Mouse (Mus musculus) adrenal gland, postnatal 14 days (tissue): ENCODE results near the gene Olfr1434. TPM values are rescaled to one million over a fixed set of nuclear protein-coding genes. Genes with fewer than 3 reads are reported as not detected.
"Not testable (repeated sequence)": the region's sequence is repeated elsewhere in the genome, so short reads cannot be mapped to it uniquely, and the experiment has no call there.

Experiments
- DNase-seq: peaks from one replicate; pipeline ENCODE4 v3.0.0; 2021; ENCODE audit warnings: mixed read lengths
- long read RNA-seq, 2 experiments: library from polyadenylated mRNA; stranded (forward); transcript quantifications; one replicate each; pipeline ENCODE4 v2.0.0; 2021
- total RNA-seq: library from RNA; stranded (reverse); gene quantifications from 2 replicates; pipeline ENCODE4 v1.2.3, GENCODE M21; 2021

The Olfr1434 gene
- not detected in 2 replicates for total RNA-seq
- long read RNA-seq, experiment 1, result 0 reads
- long read RNA-seq, experiment 2, result 0 reads

DNA sequence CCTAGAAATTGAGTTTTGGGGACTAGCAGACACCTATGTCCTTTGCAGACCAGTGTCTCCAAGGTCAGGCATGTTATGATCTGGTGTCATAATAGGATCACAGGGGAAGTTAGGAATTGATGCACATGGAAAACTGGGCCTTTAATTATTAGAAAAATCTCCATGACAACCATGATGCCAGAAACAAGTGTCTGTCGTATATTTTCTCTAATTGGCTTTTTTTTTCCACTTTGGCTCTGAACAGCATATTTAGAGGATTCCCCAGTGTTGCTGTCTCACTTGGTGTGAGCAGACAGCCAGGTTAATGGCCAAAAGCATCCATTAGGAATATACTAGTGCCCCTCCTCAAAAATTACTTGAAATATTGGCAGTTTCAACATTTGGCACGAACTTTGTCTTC, at the start of gene Olfr1434:
Gene Olfr1434 (plus strand): TSS at position 301 of the 400 bp plus-strand sequence.
- DNase-seq, result no peak

DNA sequence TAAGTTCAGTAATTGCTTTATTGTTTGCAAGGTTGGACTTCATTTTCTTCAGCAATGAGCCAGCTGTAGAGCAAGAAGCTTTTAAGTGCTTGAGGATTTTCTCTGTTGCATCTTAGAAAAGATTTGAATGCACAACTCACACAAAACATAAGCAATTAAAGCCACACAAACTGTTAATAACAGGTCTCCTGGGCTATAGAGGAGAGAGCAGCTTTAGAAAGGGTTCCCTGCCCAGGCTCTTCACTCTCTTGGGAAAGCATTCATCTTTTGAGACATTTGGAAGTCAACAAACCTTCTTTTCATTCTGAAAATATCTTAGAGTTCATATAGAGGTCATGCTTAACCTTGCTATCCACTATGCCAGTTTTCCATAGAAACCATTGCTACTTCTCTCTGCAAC, 47.2 kb upstream of the Olfr1434 start, which contains the start of gene Olfr1432:
Gene Olfr1432 (minus strand): TSS at position 101 of the 400 bp plus-strand sequence.
- not testable (repeated sequence) for DNase-seq

DNA sequence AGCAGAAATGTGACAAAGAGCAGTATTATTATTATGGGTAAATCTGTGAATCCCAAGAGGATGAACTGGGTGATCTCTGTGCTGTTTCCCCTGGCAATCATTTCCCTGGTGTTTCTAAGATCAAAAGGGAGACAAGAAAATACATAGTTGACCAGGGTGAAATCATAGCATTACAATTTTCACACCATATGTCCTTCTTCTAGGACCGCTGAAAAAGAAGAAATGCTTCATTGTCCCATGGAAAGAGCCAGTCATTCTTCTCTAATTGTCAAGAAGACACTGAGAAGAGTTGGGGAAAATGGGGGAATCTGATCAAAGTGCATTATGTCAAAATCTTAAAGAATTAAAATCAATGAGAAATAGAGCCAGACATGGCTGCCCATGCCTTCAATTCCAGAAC, 38.1 kb upstream of the Olfr1434 start, which contains the start of gene Olfr262:
Gene Olfr262 (minus strand): TSS at position 101 of the 400 bp plus-strand sequence.
- no peak for DNase-seq

DNA sequence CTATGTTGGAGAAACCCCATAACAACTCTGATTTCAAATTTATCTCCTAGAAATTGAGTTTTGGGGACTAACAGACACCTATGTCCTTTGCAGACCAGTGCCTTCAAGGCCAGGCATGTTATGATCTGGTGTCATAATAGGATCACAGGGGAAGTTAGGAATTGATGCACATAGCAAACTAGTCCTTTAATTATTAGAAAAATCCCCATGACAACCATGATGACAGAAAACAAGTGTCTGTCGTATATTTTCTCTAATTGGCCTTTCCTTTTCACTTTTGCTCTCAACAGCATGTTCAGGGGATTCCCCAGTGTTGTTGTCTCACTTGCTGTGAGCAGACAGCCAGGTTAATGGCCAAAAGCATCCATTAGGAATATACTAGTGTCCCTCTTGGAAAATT, 18.9 kb upstream of the Olfr1434 start, which contains the start of gene Olfr235:
Gene Olfr235 (plus strand): TSS at position 301 of the 400 bp plus-strand sequence.
- DNase-seq, result no peak

DNA sequence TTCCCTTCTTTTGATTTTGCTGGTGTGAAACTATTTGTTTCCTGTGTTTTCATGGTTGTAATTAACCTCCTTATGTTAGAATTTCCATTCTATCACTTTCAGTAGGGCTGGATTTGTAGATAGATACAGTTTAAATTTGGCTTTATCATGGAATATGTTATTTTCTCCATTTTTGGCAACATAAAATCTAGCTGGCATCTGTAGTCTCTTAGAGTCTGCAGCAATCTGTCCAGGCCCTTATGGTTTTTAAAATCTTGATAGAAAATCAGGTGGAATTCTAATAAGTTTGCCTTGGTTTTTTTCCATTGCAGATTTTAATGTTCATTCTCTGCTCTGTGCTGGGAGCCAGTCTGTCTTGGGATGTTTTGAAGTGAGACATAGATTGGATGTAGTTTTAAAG, 13.3 kb downstream of the Olfr1434 start:
- no peak for DNase-seq

DNA sequence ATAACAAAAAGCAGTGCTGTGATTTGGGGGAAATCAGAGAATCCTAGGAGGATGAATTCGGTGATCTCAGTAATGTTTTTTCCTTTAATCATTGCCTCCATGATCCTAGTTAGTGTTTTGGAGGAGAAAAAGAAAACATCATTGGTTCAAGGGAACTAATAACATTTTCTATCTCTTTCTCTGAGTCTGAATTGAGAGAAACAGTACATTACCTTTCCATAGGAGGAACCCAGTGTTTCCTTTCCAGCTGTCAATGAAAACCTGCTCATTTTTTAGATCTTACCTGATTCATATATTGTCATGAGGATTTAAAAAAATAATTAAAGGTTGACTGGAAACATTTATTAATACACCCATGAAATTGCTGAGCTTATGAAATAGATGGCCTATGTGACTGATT, 19.4 kb downstream of the Olfr1434 start, which contains the start of gene Olfr1436:
Gene Olfr1436 (minus strand): TSS at position 101 of the 400 bp plus-strand sequence.
- DNase-seq, result not testable (repeated sequence)

DNA sequence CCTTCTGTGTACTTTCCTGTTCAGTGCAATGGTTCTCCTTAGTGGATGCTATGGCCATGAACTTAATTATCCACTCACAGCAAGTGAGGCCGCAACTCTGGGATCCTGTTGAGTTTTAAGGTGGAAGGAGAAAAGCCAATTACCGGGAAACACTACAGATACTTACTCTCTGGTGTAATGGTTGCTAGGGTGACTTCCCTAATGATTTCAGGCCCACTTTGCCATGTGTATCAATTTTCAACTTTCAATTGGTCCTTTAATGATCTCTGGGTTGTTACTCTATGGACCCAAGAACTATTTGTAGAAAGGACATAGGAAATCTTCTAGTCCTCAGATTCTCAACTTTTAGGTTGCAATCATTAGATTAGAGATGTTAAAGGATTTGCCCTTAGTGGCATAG, 45.3 kb downstream of the Olfr1434 start, which contains the start of gene Olfr1437:
Gene Olfr1437 (minus strand): TSS at position 101 of the 400 bp plus-strand sequence.
- no peak for DNase-seq

Other genes with a start within 250 kb of the Olfr1434 start
- not detected in 2 replicates for gene Olfr1423, start 238.5 kb upstream of the Olfr1434 start, total RNA-seq
- not detected in 2 replicates for gene Olfr1424, start 217.2 kb upstream of the Olfr1434 start, total RNA-seq
- not detected in 2 replicates for gene Olfr1425, start 202.1 kb upstream of the Olfr1434 start, total RNA-seq
- not detected in 2 replicates for gene Olfr1426, start 187.8 kb upstream of the Olfr1434 start, total RNA-seq
- not detected in 2 replicates for gene Olfr1427, start 176.5 kb upstream of the Olfr1434 start, total RNA-seq
- not detected in 2 replicates for gene Olfr1428, start 164.0 kb upstream of the Olfr1434 start, total RNA-seq
- gene Olfr76, start 156.7 kb upstream of the Olfr1434 start, total RNA-seq, result not detected in 2 replicates
- not detected in 2 replicates for gene Olfr1555-ps1, start 109.7 kb upstream of the Olfr1434 start, total RNA-seq
- gene Olfr1431, start 79.2 kb upstream of the Olfr1434 start, total RNA-seq, result not detected in 2 replicates
- not detected in 2 replicates for gene Olfr1432, start 47.3 kb upstream of the Olfr1434 start, total RNA-seq
- gene Olfr262, start 38.2 kb upstream of the Olfr1434 start, total RNA-seq, result not detected in 2 replicates
- not detected in 2 replicates for gene Olfr235, start 18.8 kb upstream of the Olfr1434 start, total RNA-seq
- not detected in 2 replicates for gene Olfr1436, start 19.3 kb downstream of the Olfr1434 start, total RNA-seq
- gene Olfr1437, start 45.2 kb downstream of the Olfr1434 start, total RNA-seq, result not detected in 2 replicates
- not detected in 2 replicates for gene Olfr1438-ps1, start 56.1 kb downstream of the Olfr1434 start, total RNA-seq
- gene Olfr1440, start 107.4 kb downstream of the Olfr1434 start, total RNA-seq, result not detected in 2 replicates
- not detected in 2 replicates for gene Olfr1441, start 137.6 kb downstream of the Olfr1434 start, total RNA-seq
- gene Pfpl, start 148.1 kb downstream of the Olfr1434 start, total RNA-seq, result not detected in 2 replicates
- 10.8 and 18.2 TPM in 2 replicates for gene Mpeg1, start 180.9 kb downstream of the Olfr1434 start, total RNA-seq
- 19.7 and 24.6 TPM in 2 replicates for gene Dtx4, start 221.6 kb downstream of the Olfr1434 start, total RNA-seq